Mouse (Mus musculus) testis, postnatal 14 days (tissue): ENCODE results near the gene Ptn.
"Not testable (repeated sequence)": the region's sequence is repeated elsewhere in the genome, so short reads cannot be mapped to it uniquely, and the experiment has no call there.

Experiments
- DNase-seq: peaks from one replicate; pipeline ENCODE4 v3.0.0; 2021; ENCODE audit warnings: low spot score

Ptn gene

GRCm38 (mm10) chr6:36755001-36755885 is 54.8 kb downstream of the Ptn start:
- DNase-seq: no peak

- no peak for DNase-seq
Measured at GRCm38 (mm10) chr6:36752887-36753286, 57.1 kb downstream of the Ptn start.

- no peak for DNase-seq
Measured at GRCm38 (mm10) chr6:36739811-36740210, 70.2 kb downstream of the Ptn start.

GRCm38 (mm10) chr6:36736763-36737162 is 73.3 kb downstream of the Ptn start:
- DNase-seq: no peak

DNA sequence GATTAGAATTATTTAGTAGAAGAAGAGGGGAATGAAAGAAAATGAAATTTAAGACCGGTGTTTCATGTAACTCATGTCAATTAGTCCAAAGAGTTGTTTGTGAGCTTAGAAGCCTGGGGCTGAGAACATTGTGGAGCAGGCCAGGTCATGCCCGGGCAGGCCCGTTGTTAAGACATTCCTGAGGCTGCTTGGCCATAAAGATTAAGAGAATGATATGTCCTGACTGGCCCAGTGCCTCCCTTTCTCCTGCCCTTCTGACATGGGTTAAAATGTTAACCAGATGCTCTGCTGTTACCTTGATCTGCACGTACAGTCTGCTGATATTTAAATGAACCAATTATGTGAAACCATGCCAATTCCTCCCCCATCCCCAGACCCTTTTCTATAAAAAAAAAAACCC is 74.4 kb downstream of the Ptn start:
- DNase-seq: not testable (repeated sequence)

DNA sequence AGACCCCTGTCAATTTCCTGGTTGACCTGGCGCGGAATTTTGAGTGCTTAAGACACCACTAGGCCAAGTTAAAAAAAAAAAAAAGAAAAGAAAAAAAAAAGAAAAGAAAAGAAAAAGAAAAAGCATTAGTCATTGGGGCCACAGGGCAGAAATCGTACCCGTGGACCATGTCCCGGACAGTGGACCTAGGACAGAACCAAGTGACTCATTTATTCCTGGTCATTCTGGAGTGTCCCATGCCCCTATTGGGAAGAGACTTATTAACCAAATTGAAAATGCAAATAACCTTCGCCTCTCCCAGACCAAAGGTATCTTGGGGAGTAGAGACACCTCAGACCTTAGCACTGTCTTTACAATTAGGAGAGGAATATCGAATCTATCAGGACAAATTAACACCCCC is 80.2 kb downstream of the Ptn start:
- not testable (repeated sequence) for DNase-seq

DNA sequence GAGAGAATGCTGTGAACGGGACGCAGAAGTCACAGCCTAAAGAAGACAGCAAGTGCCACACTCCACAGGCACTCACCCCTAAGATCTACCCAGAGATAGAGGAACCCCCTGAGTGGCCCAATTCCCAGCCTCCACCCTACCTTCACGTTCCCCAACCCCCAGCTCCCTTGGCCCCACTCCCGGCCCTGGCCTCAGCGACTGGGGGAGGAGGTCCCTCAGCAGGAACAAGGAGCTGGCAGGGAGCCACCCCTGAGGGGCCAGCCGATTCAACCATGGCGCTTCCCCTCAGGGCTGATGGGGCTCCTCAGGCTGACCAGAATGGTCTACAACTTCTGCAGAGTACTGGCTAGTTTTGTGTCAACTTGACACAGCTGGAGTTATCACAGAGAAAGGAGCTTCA is 81.9 kb downstream of the Ptn start:
- DNase-seq: no peak

- DNase-seq: no peak
Measured at GRCm38 (mm10) chr6:36725509-36726160, 84.4 kb downstream of the Ptn start.

- DNase-seq: no peak
Measured at GRCm38 (mm10) chr6:36722769-36723549, 87.1 kb downstream of the Ptn start.

DNA sequence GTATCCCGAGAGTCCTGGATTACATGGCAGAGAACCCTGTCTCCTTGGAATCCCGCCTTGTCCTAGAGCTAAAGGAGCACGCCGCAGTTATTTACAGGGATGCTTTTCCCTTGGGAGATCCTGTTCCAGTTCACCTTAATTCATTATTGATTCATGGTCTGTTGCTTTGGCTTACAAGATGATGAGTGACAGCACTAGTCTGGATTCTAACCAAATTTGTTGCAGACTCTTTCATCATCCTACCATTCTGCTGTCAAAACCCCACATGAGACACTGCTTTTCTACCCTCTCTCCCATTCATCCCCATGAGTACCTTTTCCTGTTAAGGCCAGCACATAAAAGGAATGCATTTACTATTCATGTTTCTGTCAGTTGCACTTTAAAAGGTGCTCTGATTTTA is 96.7 kb downstream of the Ptn start:
- DNase-seq: no peak

- no peak for DNase-seq
Measured at GRCm38 (mm10) chr6:36695481-36695880, 114.5 kb downstream of the Ptn start.

DNA sequence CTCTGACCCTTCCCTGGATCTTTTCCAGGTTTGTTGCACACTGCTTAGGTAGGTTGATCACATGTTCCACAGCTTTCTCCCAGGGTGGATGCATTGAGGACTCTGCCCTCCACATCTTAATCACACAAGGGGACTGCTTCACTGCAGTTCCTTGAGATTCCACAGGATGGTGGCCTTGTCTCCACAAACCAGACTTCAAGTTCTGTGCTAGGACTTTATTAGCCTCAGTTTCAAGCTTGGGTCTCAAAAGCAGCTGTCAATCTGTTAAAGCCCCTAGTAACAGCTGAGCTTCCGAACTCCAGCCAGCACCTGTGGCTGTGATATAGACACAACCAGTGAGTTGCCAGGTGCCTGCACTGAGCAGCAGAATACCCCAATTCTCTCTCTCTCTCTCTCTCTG is 118.5 kb downstream of the Ptn start:
- no peak for DNase-seq

DNA sequence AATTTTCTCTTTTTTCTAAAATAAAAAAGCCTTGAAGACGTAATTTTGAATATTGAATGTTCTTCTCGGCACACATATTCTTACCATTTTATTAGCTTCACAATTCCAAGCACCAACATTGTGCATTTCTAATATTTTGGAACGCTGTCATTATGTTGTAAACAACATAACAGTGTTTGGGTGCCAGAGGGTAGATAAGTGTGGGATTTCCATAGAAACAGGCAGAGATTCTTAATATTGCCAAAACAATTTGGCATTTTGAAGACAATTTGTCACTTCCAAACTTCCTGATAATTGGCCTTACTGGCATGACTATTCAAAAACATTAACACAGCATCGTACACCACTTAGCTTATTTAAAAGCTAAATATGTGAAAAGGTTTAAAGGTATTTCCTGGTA is 119.1 kb downstream of the Ptn start:
- DNase-seq: no peak

- DNase-seq: no peak
Measured at GRCm38 (mm10) chr6:36676710-36677691, 133.0 kb downstream of the Ptn start.

DNA sequence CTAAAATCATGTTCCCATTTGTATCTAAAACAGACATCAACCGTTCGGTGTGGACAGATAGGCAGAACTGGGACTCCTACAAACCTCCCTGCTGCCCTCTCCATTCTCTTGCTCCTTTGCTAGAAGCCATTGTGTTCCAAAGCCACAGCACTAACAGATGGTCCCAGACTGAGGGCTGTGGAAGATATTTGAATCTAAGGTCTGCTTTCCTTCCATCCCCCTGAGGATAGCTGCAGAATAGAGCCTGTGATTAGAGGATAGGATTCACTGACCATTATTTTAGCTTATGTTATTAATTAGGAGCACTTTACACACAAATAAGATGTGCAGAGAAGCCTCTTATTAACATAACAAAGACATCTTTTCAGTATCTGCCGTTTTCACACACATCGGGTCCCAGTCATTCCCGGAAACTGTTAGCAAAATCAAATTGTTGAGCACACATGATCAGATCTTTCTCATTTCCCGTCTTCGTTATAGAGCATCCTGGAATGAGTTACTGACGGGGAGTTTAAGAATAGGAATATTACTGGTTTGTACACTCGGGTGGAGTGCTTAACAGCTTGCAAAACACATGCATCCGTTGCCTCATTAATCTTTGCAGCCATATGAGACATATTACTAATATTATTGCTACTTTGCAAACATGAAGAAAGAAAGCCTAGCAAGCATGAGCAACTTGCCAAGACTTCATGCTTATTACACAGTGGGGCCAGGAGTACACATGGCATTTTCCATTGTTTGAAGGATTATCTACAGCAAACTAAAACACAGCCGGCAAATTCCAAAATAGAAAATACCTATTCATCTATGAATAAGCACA is 137.4 kb downstream of the Ptn start:
- DNase-seq: no peak

DNA sequence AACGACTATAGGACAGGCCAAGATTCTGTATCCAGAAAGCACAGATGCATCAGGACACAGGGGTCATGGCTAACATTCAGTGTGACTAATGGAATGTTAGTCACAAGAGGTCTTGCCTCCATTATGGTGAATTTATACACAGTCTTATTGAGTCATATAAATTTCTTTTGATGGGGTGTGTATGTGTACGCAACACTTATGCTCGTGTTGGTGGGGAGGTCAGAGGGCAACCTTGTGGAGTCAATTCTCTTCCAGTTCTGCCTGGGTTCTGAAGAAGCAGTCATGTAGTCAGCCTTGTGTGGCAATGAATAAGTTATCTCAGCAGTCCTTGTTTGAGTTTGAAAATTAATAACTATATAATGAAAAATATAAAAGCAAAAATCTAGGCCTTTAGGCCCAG is 138.7 kb downstream of the Ptn start:
- no peak for DNase-seq
